Mouse (Mus musculus): ENCODE measurements around the gene F11r.
"Not testable (repeated sequence)": the region's sequence is repeated elsewhere in the genome, so short reads cannot be mapped to it uniquely, and the experiment has no call there.

Gene F11r

GRCm38 (mm10) chr1:171470371-171470871 is 33.1 kb downstream of the F11r start:
- peak; percentile 60 to 75 for DNase-seq (ENCODE audit: low spot score in 2 of 2)

GRCm38 (mm10) chr1:171470896-171471295 is 33.6 kb downstream of the F11r start:
- DNase-seq (ENCODE audit: low spot score in 2 of 2) = peak; percentile 29 to 49

GRCm38 (mm10) chr1:171471452-171471851 is 34.1 kb downstream of the F11r start:
- DNase-seq (ENCODE audit: low spot score in 2 of 2) = no peak

- not testable (repeated sequence) for DNase-seq (ENCODE audit: low spot score in 2 of 2)
Measured at GRCm38 (mm10) chr1:171471941-171472340, 34.6 kb downstream of the F11r start.

GRCm38 (mm10) chr1:171473506-171473905 is 36.2 kb downstream of the F11r start:
- no peak for DNase-seq (ENCODE audit: low spot score in 2 of 2)

GRCm38 (mm10) chr1:171473920-171474640 is 36.7 kb downstream of the F11r start:
- no peak for DNase-seq (ENCODE audit: low spot score in 2 of 2)

GRCm38 (mm10) chr1:171477123-171477522 is 39.8 kb downstream of the F11r start:
- no peak for DNase-seq (ENCODE audit: low spot score in 2 of 2)

- DNase-seq (ENCODE audit: low spot score in 2 of 2) = peak in 1 of 2 experiments; percentile 16
Measured at GRCm38 (mm10) chr1:171477758-171478545, 40.6 kb downstream of the F11r start.

GRCm38 (mm10) chr1:171478968-171479367 is 41.6 kb downstream of the F11r start:
- DNase-seq (ENCODE audit: low spot score in 2 of 2) = peak; percentile 55 to 69

GRCm38 (mm10) chr1:171494241-171494640 is 56.9 kb downstream of the F11r start:
- no peak for DNase-seq (ENCODE audit: low spot score in 2 of 2)

- DNase-seq (ENCODE audit: low spot score in 2 of 2) = no peak
Measured at GRCm38 (mm10) chr1:171495371-171495770, 58.0 kb downstream of the F11r start.

GRCm38 (mm10) chr1:171499856-171500255 is 62.5 kb downstream of the F11r start:
- DNase-seq (ENCODE audit: low spot score in 2 of 2) = no peak

GRCm38 (mm10) chr1:171501016-171501610 is 63.8 kb downstream of the F11r start:
- no peak for DNase-seq (ENCODE audit: low spot score in 2 of 2)

- DNase-seq (ENCODE audit: low spot score in 2 of 2) = peak in 1 of 2 experiments; percentile 24
Measured at GRCm38 (mm10) chr1:171501636-171502080, 64.3 kb downstream of the F11r start.

- DNase-seq (ENCODE audit: low spot score in 2 of 2) = peak; percentile 65 to 70
Measured at GRCm38 (mm10) chr1:171502388-171503249, 65.3 kb downstream of the F11r start.

GRCm38 (mm10) chr1:171503250-171503591 is 65.9 kb downstream of the F11r start, which contains the start of gene Alyref2:
Gene Alyref2 (plus strand): TSS chr1:171503478.
- DNase-seq (ENCODE audit: low spot score in 2 of 2) = peak; percentile 93 to 95

GRCm38 (mm10) chr1:171503592-171504291 is 66.4 kb downstream of the F11r start:
- DNase-seq (ENCODE audit: low spot score in 2 of 2) = peak; percentile 78 to 81

- no peak for DNase-seq (ENCODE audit: low spot score in 2 of 2)
Measured at GRCm38 (mm10) chr1:171504586-171504985, 67.3 kb downstream of the F11r start.

GRCm38 (mm10) chr1:171513234-171513633 is 75.9 kb downstream of the F11r start:
- DNase-seq (ENCODE audit: low spot score in 2 of 2) = no peak

GRCm38 (mm10) chr1:171513760-171514159 is 76.4 kb downstream of the F11r start:
- no peak for DNase-seq (ENCODE audit: low spot score in 2 of 2)

Data from natural killer cell, adult 2 months (primary cell).